In genomic region chr5:139434940-139435339, GRCm38 (mm10) we compare ENCODE assay signal across 10 mouse cellular contexts. TPM values are rescaled to one million over a fixed set of nuclear protein-coding genes. Genes with fewer than 3 reads are reported as not detected.
DNase-seq lines count a peak whose midpoint lies in the region; ATAC-seq and TF ChIP-seq lines count a peak whose summit lies in the region.
"Had no signal": no experiment of that assay in that cellular context is flagged by ENCODE, and none has a peak within 500 bp of the region (broad histone marks: within the 10 kb centered on the region; RNA-seq: fewer than 3 reads in every experiment).

No protein-coding gene starts in this region.

- no peak overlapping the region for H3K27ac ChIP-seq in embryonic facial prominence, embryonic 14.5 days (replicated peaks; ENCODE audit: low read depth, low read length)
- peak overlapping the region; percentile 69 for H3K27ac ChIP-seq in hindbrain, postnatal 0 days
- H3K27ac ChIP-seq in midbrain, embryonic 15.5 days, result peak overlapping the region; percentile 68

- 0 out of 2 replicates have a peak, but pooled peaks have one; percentile 14 for ATAC-seq in embryonic facial prominence, embryonic 14.5 days (ENCODE audit: low read depth)
- ATAC-seq in hindbrain, postnatal 0 days, result peak; percentile 72
- peak; percentile 74 for ATAC-seq in midbrain, embryonic 15.5 days (replicated peaks)

- no peak overlapping the region for H3K9ac ChIP-seq in embryonic facial prominence, embryonic 14.5 days (ENCODE audit: low read depth, low read length)
- 0 out of 2 replicates have a peak overlapping the region, but pooled peaks have one; percentile 1 for H3K9ac ChIP-seq in hindbrain, postnatal 0 days (replicated peaks; ENCODE audit: low read length)
- H3K9ac ChIP-seq in midbrain, embryonic 15.5 days, result no peak overlapping the region

- no peak for TF ChIP-seq CTCF in brain, embryonic 14.5 days (IDR thresholded peaks at IDR 0.05; ENCODE audit: borderline replicate concordance, extremely low read depth, insufficient read depth, insufficient read length)
- TF ChIP-seq CTCF in hindbrain, postnatal 0 days (IDR thresholded peaks at IDR 0.05; ENCODE audit: low read depth), result no peak

- no peak overlapping the region for H3K4me3 ChIP-seq in embryonic facial prominence, embryonic 14.5 days (ENCODE audit: low read depth, low read length)
- no peak overlapping the region for H3K4me3 ChIP-seq in hindbrain, postnatal 0 days (ENCODE audit: low read length)
- no peak overlapping the region for H3K4me3 ChIP-seq in midbrain, embryonic 15.5 days
- H3K4me3 ChIP-seq: erythroblast, embryonic 14.5 days had no signal

- no peaks in the 10 kb centered on the region for H3K9me3 ChIP-seq in embryonic facial prominence, embryonic 14.5 days (ENCODE audit: control insufficient read depth, low read length)
- H3K9me3 ChIP-seq in hindbrain, postnatal 0 days (ENCODE audit: low read length), result no peaks in the 10 kb centered on the region
- no peaks in the 10 kb centered on the region for H3K9me3 ChIP-seq in midbrain, embryonic 15.5 days

- no peaks in the 10 kb centered on the region for H3K36me3 ChIP-seq in embryonic facial prominence, embryonic 14.5 days (ENCODE audit: control insufficient read depth, insufficient read depth, low read length)
- H3K36me3 ChIP-seq in hindbrain, postnatal 0 days (ENCODE audit: insufficient read depth, low read length), result no peaks in the 10 kb centered on the region
- H3K36me3 ChIP-seq in midbrain, embryonic 15.5 days (replicated peaks), result no peaks in the 10 kb centered on the region

- H3K27me3 ChIP-seq in embryonic facial prominence, embryonic 14.5 days (replicated peaks; ENCODE audit: control insufficient read depth, insufficient read depth, low read length), result no peaks in the 10 kb centered on the region
- no peaks in the 10 kb centered on the region for H3K27me3 ChIP-seq in hindbrain, postnatal 0 days (ENCODE audit: insufficient read depth, low read length)
- H3K27me3 ChIP-seq in midbrain, embryonic 15.5 days (replicated peaks), result no peaks in the 10 kb centered on the region

- no peak for TF ChIP-seq POLR2A in brain, embryonic 14.5 days (IDR thresholded peaks at IDR 0.05; ENCODE audit: borderline replicate concordance, extremely low read depth, insufficient read depth, insufficient read length, poor library complexity, severe bottlenecking)

- peak; percentile 91 for DNase-seq in brain, embryonic 14.5 days (ENCODE audit: low read depth)
- peak; percentile 54 for DNase-seq in embryonic facial prominence, embryonic 14.5 days (ENCODE audit: low spot score)
- DNase-seq in hindbrain, postnatal 0 days (ENCODE audit: low spot score), result peak; percentile 80
- DNase-seq in kidney, adult 9 months, result no peak
- no peak for DNase-seq in B cell, adult 2 months
- no peak for DNase-seq in heart, adult 9 months (ENCODE audit: low spot score in 2 of 2)
- no peak for DNase-seq in urinary bladder, postnatal 36 days (ENCODE audit: low spot score in 2 of 2)
- DNase-seq: spleen, adult 18-20 months had no signal

- H3K4me2 ChIP-seq in embryonic facial prominence, embryonic 14.5 days (ENCODE audit: low read depth, low read length), result no peak overlapping the region
- H3K4me2 ChIP-seq in hindbrain, postnatal 0 days (ENCODE audit: low read depth, low read length), result no peak overlapping the region
- no peak overlapping the region for H3K4me2 ChIP-seq in midbrain, embryonic 15.5 days

- peaks cover 10% of the 10 kb centered on the region; the same call in 1 of the 2 replicates for H3K4me1 ChIP-seq in embryonic facial prominence, embryonic 14.5 days (ENCODE audit: control insufficient read depth, insufficient read depth, low read length)
- H3K4me1 ChIP-seq in hindbrain, postnatal 0 days (ENCODE audit: insufficient read depth, low read length), result peaks cover 20% of the 10 kb centered on the region
- peaks cover 38% of the 10 kb centered on the region for H3K4me1 ChIP-seq in midbrain, embryonic 15.5 days

- 48% methylated on average over 8 of the region's 8 CpGs for WGBS in embryonic facial prominence, embryonic 14.5 days
- 10% methylated on average over 8 of the region's 8 CpGs for WGBS in hindbrain, postnatal 0 days
- whole genome bisulfite sequencing in midbrain, embryonic 15.5 days, result 14% methylated on average over 8 of the region's 8 CpGs

RNA-seq across cellular contexts. Expression of gene Gper1, which starts 12.0 kb away (rescaled TPM):
- 6.5 and 6.8 TPM in 2 replicates for polyA plus RNA-seq in brain, embryonic 14.5 days (2012; rRNA removed)
- polyA plus RNA-seq in embryonic facial prominence, embryonic 14.5 days (2014; fragmentation: Nextera tagmentation; extraction: Ambion mirVana), result 5.1 and 6.7 TPM in 2 replicates
- 5.8 and 9.6 TPM in 2 replicates for total RNA-seq in hindbrain, postnatal 0 days (2014; rRNA removed)
- 5.6 and 6.2 TPM in 2 replicates for polyA plus RNA-seq in hindbrain, postnatal 0 days (2015; fragmentation: Nextera tagmentation; extraction: Ambion mirVana)
- 8.2 and 9.5 TPM in 2 replicates for polyA plus RNA-seq in midbrain, embryonic 15.5 days (2015; fragmentation: Nextera tagmentation; extraction: Ambion mirVana)
- polyA plus RNA-seq: erythroblast, embryonic 14.5 days had no signal

RNA-seq across cellular contexts. Expression of gene 3110082I17Rik, which starts 25.4 kb away (rescaled TPM):
- polyA plus RNA-seq in brain, embryonic 14.5 days (2012; rRNA removed), result 12.3 and 13.4 TPM in 2 replicates
- 24.7 and 30.9 TPM in 2 replicates for polyA plus RNA-seq in embryonic facial prominence, embryonic 14.5 days (2014; fragmentation: Nextera tagmentation; extraction: Ambion mirVana)
- 6.1 and 12.8 TPM in 2 replicates for total RNA-seq in hindbrain, postnatal 0 days (2014; rRNA removed)
- polyA plus RNA-seq in hindbrain, postnatal 0 days (2015; fragmentation: Nextera tagmentation; extraction: Ambion mirVana), result 17.1 and 18.2 TPM in 2 replicates
- 16.7 and 17.9 TPM in 2 replicates for polyA plus RNA-seq in midbrain, embryonic 15.5 days (2015; fragmentation: Nextera tagmentation; extraction: Ambion mirVana)

RNA-seq across cellular contexts. Expression of gene C130050O18Rik, which starts 29.9 kb away (rescaled TPM):
- 0.20 and 0.33 TPM in 2 replicates for polyA plus RNA-seq in brain, embryonic 14.5 days (2012; rRNA removed)
- polyA plus RNA-seq in embryonic facial prominence, embryonic 14.5 days (2014; fragmentation: Nextera tagmentation; extraction: Ambion mirVana), result 5.2 and 5.5 TPM in 2 replicates
- total RNA-seq in hindbrain, postnatal 0 days (2014; rRNA removed), result 1.1 TPM in 1 of 2 replicates, not detected in the other
- 0.34 TPM in 1 of 2 replicates, not detected in the other for polyA plus RNA-seq in hindbrain, postnatal 0 days (2015; fragmentation: Nextera tagmentation; extraction: Ambion mirVana)
- 0.18 and 0.33 TPM in 2 replicates for polyA plus RNA-seq in midbrain, embryonic 15.5 days (2015; fragmentation: Nextera tagmentation; extraction: Ambion mirVana)
- polyA plus RNA-seq: erythroblast, embryonic 14.5 days had no signal

RNA-seq across cellular contexts. Expression of gene Zfand2a, which starts 49.4 kb away (rescaled TPM):
- 21.2 and 28.0 TPM in 2 replicates for polyA plus RNA-seq in brain, embryonic 14.5 days (2012; rRNA removed)
- polyA plus RNA-seq in embryonic facial prominence, embryonic 14.5 days (2014; fragmentation: Nextera tagmentation; extraction: Ambion mirVana), result 5.4 and 10.8 TPM in 2 replicates
- 55.2 and 61.1 TPM in 2 replicates for total RNA-seq in hindbrain, postnatal 0 days (2014; rRNA removed)
- 19.4 and 26.2 TPM in 2 replicates for polyA plus RNA-seq in hindbrain, postnatal 0 days (2015; fragmentation: Nextera tagmentation; extraction: Ambion mirVana)
- polyA plus RNA-seq in midbrain, embryonic 15.5 days (2015; fragmentation: Nextera tagmentation; extraction: Ambion mirVana), result 22.7 and 24.2 TPM in 2 replicates

RNA-seq across cellular contexts. Expression of gene Gpr146, which starts 57.4 kb away (rescaled TPM):
- 1.5 and 2.0 TPM in 2 replicates for polyA plus RNA-seq in brain, embryonic 14.5 days (2012; rRNA removed)
- polyA plus RNA-seq in embryonic facial prominence, embryonic 14.5 days (2014; fragmentation: Nextera tagmentation; extraction: Ambion mirVana), result 2.0 and 2.8 TPM in 2 replicates
- total RNA-seq in hindbrain, postnatal 0 days (2014; rRNA removed), result 8.1 and 10.1 TPM in 2 replicates
- polyA plus RNA-seq in hindbrain, postnatal 0 days (2015; fragmentation: Nextera tagmentation; extraction: Ambion mirVana), result 3.7 and 4.4 TPM in 2 replicates
- 2.5 and 2.7 TPM in 2 replicates for polyA plus RNA-seq in midbrain, embryonic 15.5 days (2015; fragmentation: Nextera tagmentation; extraction: Ambion mirVana)

Comparison
In these comparisons a context has a peak if more than half of its experiments do, and no peak if none do; other contexts are left out.
1. DNase-seq: peak in brain, embryonic 14.5 days (single experiment), embryonic facial prominence, embryonic 14.5 days (single experiment) and hindbrain, postnatal 0 days (single experiment); none in kidney, adult 9 months (single experiment), B cell, adult 2 months (0 of 2), heart, adult 9 months (0 of 2) and urinary bladder, postnatal 36 days (0 of 2).
2. ATAC-seq: peak in every context shown above with its lines; median percentile 74 in midbrain, embryonic 15.5 days; 72 in hindbrain, postnatal 0 days; 14 in embryonic facial prominence, embryonic 14.5 days.